Mouse (Mus musculus) MEL (cell line): ENCODE results near the gene Mup3. TPM values are rescaled to one million over a fixed set of nuclear protein-coding genes. Genes with fewer than 3 reads are reported as not detected.
"Not testable (repeated sequence)": the region's sequence is repeated elsewhere in the genome, so short reads cannot be mapped to it uniquely, and the experiment has no call there.

Source experiments
- DNase-seq: peaks from one replicate; pipeline ENCODE4 v3.0.0; 2011; ENCODE audit warnings: low read depth, low spot score
- H3K27ac ChIP-seq: 2 replicates; pipeline ENCODE4 v1.5.1; 2012; ENCODE audit warnings: low read depth, mild to moderate bottlenecking, control low read depth, low read length, moderate library complexity; ENCODE audit not compliant: control insufficient read depth
- H3K27me3 ChIP-seq, 2 experiments: fragments of 150-350 bp in 1 of 2; sonication (generic) in 1 of 2; 2 replicates each; pipeline ENCODE4 v1.6.1; 2012; ENCODE audit warnings: low read length in 2 of 2, mild to moderate bottlenecking in 2 of 2, improper control_type of control experiment in 1 of 2, moderate library complexity in 1 of 2; ENCODE audit not compliant: insufficient read depth in 2 of 2, control insufficient read depth in 1 of 2
- H3K36me3 ChIP-seq, 2 experiments: 2 replicates each; pipeline ENCODE4 v1.6.1; 2012 to 2014; ENCODE audit warnings: low read length in 2 of 2, improper control_type of control experiment in 1 of 2, inconsistent platforms in 1 of 2, mild to moderate bottlenecking in 1 of 2; ENCODE audit not compliant: insufficient read depth in 2 of 2, control insufficient read depth in 1 of 2
- H3K4me1 ChIP-seq, 2 experiments: fragments of 150-350 bp in 1 of 2; sonication (generic) in 1 of 2; 2 replicates each; pipeline ENCODE4 v1.6.1; 2012; ENCODE audit warnings: low read length in 2 of 2, improper control_type of control experiment in 1 of 2, mild to moderate bottlenecking in 1 of 2; ENCODE audit not compliant: insufficient read depth in 2 of 2, control insufficient read depth in 1 of 2
- H3K4me3 ChIP-seq, 2 experiments: fragments of 150-350 bp in 1 of 2; sonication (generic) in 1 of 2; 2 replicates each; pipeline ENCODE4 v1.5.1; 2012; ENCODE audit warnings: low read depth in 2 of 2, low read length in 2 of 2, mild to moderate bottlenecking in 2 of 2, moderate library complexity in 2 of 2, control low read depth in 1 of 2, improper control_type of control experiment in 1 of 2; ENCODE audit not compliant: control insufficient read depth in 1 of 2, insufficient read depth in 1 of 2
- H3K79me2 ChIP-seq: 2 replicates; pipeline ENCODE4 v1.6.1; 2012; ENCODE audit warnings: mild to moderate bottlenecking, low read length, moderate library complexity; ENCODE audit not compliant: control insufficient read depth, poor library complexity, insufficient read depth
- H3K9ac ChIP-seq: 2 replicates; pipeline ENCODE4 v1.6.1; 2012; ENCODE audit warnings: low read depth, mild to moderate bottlenecking, control low read depth, low read length, moderate library complexity; ENCODE audit not compliant: control insufficient read depth, poor library complexity, severe bottlenecking
- H3K9me3 ChIP-seq: fragments of 150-350 bp; sonication (generic); replicated peaks from 2 replicates; pipeline ENCODE4 v1.6.1; 2012; ENCODE audit warnings: mild to moderate bottlenecking, low read length, improper control_type of control experiment, moderate library complexity; ENCODE audit not compliant: insufficient read depth
- E2F4 ChIP-seq: IDR thresholded peaks from 2 replicates; pipeline ENCODE4 v1.6.1; 2011; ENCODE audit warnings: low read depth, low read length, improper control_type of control experiment, borderline replicate concordance
- MAX ChIP-seq: IDR thresholded peaks from 2 replicates; pipeline ENCODE4 v1.6.1; 2011; ENCODE audit warnings: low read length, improper control_type of control experiment
- MYC ChIP-seq: IDR thresholded peaks from 2 replicates; pipeline ENCODE4 v1.6.1; 2011; ENCODE audit warnings: low read depth, mild to moderate bottlenecking, low read length, improper control_type of control experiment, moderate library complexity
- NELFE ChIP-seq: IDR thresholded peaks from 2 replicates; pipeline ENCODE4 v1.6.1; 2011; ENCODE audit warnings: low read depth, low read length, improper control_type of control experiment
- RAD21 ChIP-seq: IDR thresholded peaks from 2 replicates; pipeline ENCODE4 v1.6.1; 2011; ENCODE audit warnings: mild to moderate bottlenecking, low read depth, low read length, improper control_type of control experiment
- TBP ChIP-seq: IDR thresholded peaks from 2 replicates; pipeline ENCODE4 v1.8.0; 2011; ENCODE audit warnings: low read depth, low read length, improper control_type of control experiment
- polyA plus RNA-seq, 2 experiments: library from polyadenylated mRNA; stranded (reverse) in 1 of 2; unstranded in 1 of 2; fragments of >175 nt in 1 of 2; fragments of >200 nt in 1 of 2; gene quantifications; 2 replicates each; pipeline versions ENCODE4 v1.2.1 to v1.2.4; 2012; ENCODE audit warnings: low replicate concordance in 2 of 2, low read depth in 1 of 2; ENCODE audit not compliant: insufficient read length in 2 of 2, insufficient read depth in 1 of 2, missing spikeins in 1 of 2
- total RNA-seq: library from RNA; depleted of rRNA; stranded (reverse); fragments of 300-350 nt; gene quantifications from 2 replicates; pipeline ENCODE4 v1.2.3, GENCODE M21; 2012; rRNA removed

Mup3 gene
- total and polyA plus RNA-seq, 3 experiments: not detected

DNA sequence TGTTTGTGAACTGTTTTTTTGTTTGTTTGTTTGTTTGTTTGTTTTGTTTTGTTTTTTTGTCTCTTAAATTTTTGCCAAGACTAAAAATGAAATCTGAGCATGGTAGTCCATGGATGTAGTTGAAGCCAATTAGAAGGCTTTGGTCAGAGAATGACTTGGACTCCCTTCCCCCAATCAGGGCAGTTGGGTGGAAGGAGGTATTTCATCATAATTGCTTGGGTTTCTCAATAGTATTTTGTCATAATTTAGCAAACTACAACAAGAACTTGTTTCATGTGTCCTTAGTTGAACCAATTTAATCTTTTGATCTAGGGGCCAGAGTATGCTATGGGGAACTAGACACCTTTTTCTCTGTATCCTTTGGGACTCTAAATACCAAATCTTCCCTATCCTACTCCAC, 4.4 kb downstream of the Mup3 start:
- Histone ChIP-seq H3K27me3 (no peaks in the 10 kb centered on the region), H3K9me3 (no peaks in the 10 kb centered on the region), H3K79me2 (no peaks in the 10 kb centered on the region), H3K9ac (no peak overlapping the region), H3K4me1 (no peaks in the 10 kb centered on the region), H3K27ac (no peak overlapping the region), H3K36me3 (no peaks in the 10 kb centered on the region), H3K4me3 (no peak overlapping the region)
- DNase-seq: no peak
- no peak for TF ChIP-seq NELFE
- TF ChIP-seq RAD21: no peak
- no peak for TF ChIP-seq MYC
- no peak for TF ChIP-seq MAX

DNA sequence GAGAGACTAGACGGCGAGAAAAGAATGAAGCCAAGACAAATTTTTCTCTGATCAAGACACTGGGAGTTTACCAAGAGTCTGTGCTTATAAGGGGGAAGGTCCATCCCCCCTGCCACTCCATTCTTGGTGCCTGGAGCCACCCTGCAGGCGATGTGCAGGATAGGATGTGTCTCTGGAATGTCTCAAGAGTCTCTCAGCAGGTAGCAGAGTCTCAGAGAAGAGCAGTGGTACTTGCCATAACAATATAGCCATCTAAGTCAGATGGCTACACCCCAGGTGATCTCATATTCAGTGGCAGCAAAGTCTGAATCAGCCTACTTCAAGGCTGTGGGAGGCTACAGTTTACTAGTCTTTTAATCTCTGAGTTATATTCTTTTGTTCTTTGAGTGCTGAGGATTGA, 12.0 kb downstream of the Mup3 start:
- no peaks in the 10 kb centered on the region for H3K36me3 ChIP-seq
- no peak overlapping the region for H3K9ac ChIP-seq
- no peak overlapping the region for H3K4me3 ChIP-seq
- H3K79me2 ChIP-seq: no peaks in the 10 kb centered on the region
- no peak for TF ChIP-seq E2F4
- no peak for TF ChIP-seq TBP
- TF ChIP-seq MAX: no peak
- TF ChIP-seq, all 39 proteins: peak for 0
- Histone ChIP-seq H3K27me3 (no peaks in the 10 kb centered on the region), H3K27ac (no peak overlapping the region), H3K4me1 (no peaks in the 10 kb centered on the region), H3K9me3 (no peaks in the 10 kb centered on the region)
- DNase-seq: no peak

GRCm38 (mm10) chr4:62054780-62055179, 32.4 kb downstream of the Mup3 start:
- not testable (repeated sequence) for H3K9me3 ChIP-seq, H3K4me3 ChIP-seq, H3K27ac ChIP-seq, H3K27me3 ChIP-seq, H3K36me3 ChIP-seq, H3K9ac ChIP-seq, H3K79me2 ChIP-seq, DNase-seq, H3K4me1 ChIP-seq

GRCm38 (mm10) chr4:62054058-62054457, 33.1 kb downstream of the Mup3 start, which contains the start of gene Mup20:
Gene Mup20 (minus strand): TSS chr4:62054158.
- DNase-seq, H3K4me1 ChIP-seq, H3K9me3 ChIP-seq, H3K4me3 ChIP-seq, H3K79me2 ChIP-seq, H3K27ac ChIP-seq, H3K36me3 ChIP-seq, H3K27me3 ChIP-seq, H3K9ac ChIP-seq: not testable (repeated sequence)

Other genes starting within 250 kb of the Mup3 start
- not detected in 2 replicates for gene Mup20, start 33.2 kb downstream of the Mup3 start, total RNA-seq
- gene Mup20, start 33.2 kb downstream of the Mup3 start, polyA plus RNA-seq: not detected
- not detected in 2 replicates for gene Mup21, start 63.5 kb upstream of the Mup3 start, total RNA-seq
- gene Mup21, start 63.5 kb upstream of the Mup3 start, polyA plus RNA-seq: not detected
- not detected in 2 replicates for gene Zfp37, start 143.7 kb upstream of the Mup3 start, total RNA-seq
- not detected for gene Zfp37, start 143.7 kb upstream of the Mup3 start, polyA plus RNA-seq
- 0.08 TPM in 1 of 2 replicates, not detected in the other for gene Slc31a2, start 175.2 kb upstream of the Mup3 start, total RNA-seq
- under 1 TPM in 1 of 2 experiments, not detected in 1; 0.25 TPM for gene Slc31a2, start 175.2 kb upstream of the Mup3 start, polyA plus RNA-seq